Mouse (Mus musculus) CH12.LX (cell line): ENCODE measurements at regions not wholly inside any gene's neighbourhood (a gene's known extent, or its start where the extent isn't known, plus 50 kb on each side); places are given as distances from the start of the nearest gene placed in this dataset.

ENCODE experiments used
- ELF1 ChIP-seq: IDR thresholded peaks from 2 replicates; pipeline ENCODE4 v1.6.1; 2014; ENCODE audit warnings: low read depth, mild to moderate bottlenecking, inconsistent platforms, low read length, improper control_type of control experiment
- EP300 ChIP-seq: IDR thresholded peaks from 2 replicates; pipeline ENCODE4 v1.6.1; 2011; ENCODE audit warnings: low read length, improper control_type of control experiment
- ZC3H11A ChIP-seq: IDR thresholded peaks from 2 replicates; pipeline ENCODE4 v1.6.1; 2012; ENCODE audit warnings: low read depth, mild to moderate bottlenecking, inconsistent platforms, low read length, improper control_type of control experiment
- ZNF384 ChIP-seq: IDR thresholded peaks from 2 replicates; pipeline ENCODE4 v1.6.1; 2012; ENCODE audit warnings: low read depth, low read length, improper control_type of control experiment, inconsistent platforms

GRCm38 (mm10) chr12:79969346-79970226, 143.2 kb downstream of the Zfp36l1 start:
- TF ChIP-seq EP300 (no peak), ZNF384 (no peak), ZC3H11A (no peak), ELF1 (no peak)
